Mouse (Mus musculus) ES-Bruce4 (cell line): ENCODE measurements around the gene Gm26558. TPM values are rescaled to one million over a fixed set of nuclear protein-coding genes. Genes with fewer than 3 reads are reported as not detected.

Experiments
- H3K27ac ChIP-seq: 2 replicates; pipeline ENCODE4 v1.5.1; 2012; ENCODE audit warnings: low read length, inconsistent platforms; ENCODE audit not compliant: insufficient read depth
- H3K27me3 ChIP-seq: 2 replicates; pipeline ENCODE4 v1.6.1; 2012; ENCODE audit warnings: mild to moderate bottlenecking, low read length, inconsistent platforms; ENCODE audit not compliant: control insufficient read depth, poor library complexity, insufficient read depth, severe bottlenecking
- H3K36me3 ChIP-seq: 2 replicates; pipeline ENCODE4 v1.6.1; 2012; ENCODE audit warnings: inconsistent platforms, mild to moderate bottlenecking, low read length, moderate library complexity; ENCODE audit not compliant: control insufficient read depth, poor library complexity, insufficient read depth, severe bottlenecking
- H3K4me1 ChIP-seq: one replicate; pipeline ENCODE4 v1.8.1; 2011; ENCODE audit warnings: low read length; ENCODE audit not compliant: control insufficient read depth, insufficient read depth
- H3K4me3 ChIP-seq: 2 replicates; pipeline ENCODE4 v1.5.1; 2011; ENCODE audit warnings: low read depth, mild to moderate bottlenecking, low read length
- H3K9ac ChIP-seq: 2 replicates; pipeline ENCODE4 v1.6.1; 2012; ENCODE audit warnings: low read depth, mild to moderate bottlenecking, inconsistent platforms; ENCODE audit not compliant: poor library complexity, severe bottlenecking
- H3K9me3 ChIP-seq: replicated peaks from 2 replicates; pipeline ENCODE4 v1.6.1; 2012; ENCODE audit warnings: mild to moderate bottlenecking, low read length, inconsistent platforms; ENCODE audit not compliant: control insufficient read depth, poor library complexity, insufficient read depth, severe bottlenecking
- CTCF ChIP-seq: IDR thresholded peaks from one replicate; pipeline ENCODE4 v1.8.1; 2011; ENCODE audit warnings: low read depth, low read length
- EP300 ChIP-seq: IDR thresholded peaks from 2 replicates; pipeline ENCODE4 v1.6.1; 2011; ENCODE audit warnings: low read depth, low read length; ENCODE audit not compliant: insufficient read depth
- POLR2A ChIP-seq: IDR thresholded peaks from one replicate; pipeline ENCODE4 v1.8.1; 2011; ENCODE audit warnings: low read length; ENCODE audit not compliant: insufficient read depth
- polyA plus RNA-seq: library from polyadenylated mRNA; stranded (reverse); fragments of >200 nt; gene quantifications from 2 replicates; pipeline ENCODE4 v1.2.4, GENCODE M21; 2011; ENCODE audit warnings: low read depth; ENCODE audit not compliant: missing spikeins, insufficient read depth, insufficient read length

Gene Gm26558
- not detected in 2 replicates for polyA plus RNA-seq

DNA sequence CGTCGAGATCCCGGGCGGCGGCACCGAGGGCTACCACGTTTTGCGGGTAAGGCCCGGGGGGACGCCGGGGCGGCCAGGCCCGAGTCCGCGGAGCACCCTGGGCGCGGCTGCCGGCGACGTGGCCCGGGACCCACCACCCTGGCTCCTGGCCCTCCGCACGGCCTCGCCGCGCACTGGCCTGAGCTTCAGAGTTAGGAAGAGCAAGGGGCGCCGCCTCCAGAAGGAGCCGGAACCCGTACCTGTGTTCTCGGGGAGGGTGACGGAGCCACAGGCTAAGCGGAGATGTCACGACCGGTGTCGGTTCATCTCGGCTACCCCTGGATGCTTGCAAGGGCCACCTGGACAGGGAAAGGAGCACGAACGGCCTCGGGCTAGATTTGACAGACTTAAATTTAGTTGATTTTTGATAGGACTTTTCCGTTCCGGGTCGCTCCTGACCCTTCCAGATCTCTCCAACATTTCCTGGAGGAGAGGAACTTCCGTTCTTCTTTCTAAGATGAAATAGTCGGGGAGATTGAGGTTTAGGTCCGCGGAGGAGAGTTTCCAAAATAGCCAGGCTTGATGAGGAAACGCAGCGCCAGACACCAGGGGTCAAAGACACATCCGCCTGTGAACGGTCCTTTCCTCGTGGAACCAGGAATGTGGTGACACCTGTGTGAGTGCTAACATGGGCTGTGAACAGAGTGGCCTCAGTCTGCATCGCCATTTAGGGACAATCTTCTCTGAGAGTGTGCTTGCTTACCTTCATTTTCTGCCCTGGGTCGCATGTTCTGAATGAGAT lies at the start of gene Gm26558:
Gm26558 (minus strand) TSS at position 394 of the 781 bp plus-strand sequence.
- Histone ChIP-seq H3K9me3 (no peaks in the 10 kb centered on the region), H3K4me1 (no peaks in the 10 kb centered on the region), H3K36me3 (no peaks in the 10 kb centered on the region; the same call in 1 of the 2 replicates), H3K9ac (peak within 1 kb of the TSS; percentile 83), H3K27me3 (no peaks in the 10 kb centered on the region), H3K27ac (no peak within 1 kb of the TSS), H3K4me3 (peak within 1 kb of the TSS; percentile 87)
- TF ChIP-seq EP300 (no peak), POLR2A (no peak), CTCF (no peak)

DNA sequence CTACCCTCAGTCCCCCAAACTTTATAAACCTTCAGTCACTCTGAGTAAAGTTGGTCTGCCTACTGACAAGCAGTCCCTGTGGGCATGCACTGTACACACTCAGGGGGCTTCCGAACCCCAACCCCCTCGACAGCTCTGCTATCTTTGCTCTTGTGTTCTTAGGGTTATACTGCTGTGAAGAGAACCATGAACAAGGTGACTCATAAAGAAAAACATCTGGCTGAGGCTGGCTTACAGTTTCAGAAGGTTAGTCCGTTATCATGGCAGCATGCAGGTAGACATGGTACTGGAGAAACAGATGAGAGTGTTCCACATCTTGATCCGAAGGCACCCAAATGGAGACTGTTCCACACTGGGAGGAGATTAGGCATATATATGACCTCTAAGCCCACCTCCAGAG lies 49.0 kb upstream of the Gm26558 start:
- Histone ChIP-seq H3K27me3 (no peaks in the 10 kb centered on the region), H3K9me3 (no peaks in the 10 kb centered on the region), H3K4me1 (no peaks in the 10 kb centered on the region), H3K4me3 (no peak overlapping the region), H3K36me3 (peaks cover 21% of the 10 kb centered on the region), H3K27ac (no peak overlapping the region), H3K9ac (no peak overlapping the region)
- TF ChIP-seq CTCF (no peak), EP300 (no peak), POLR2A (no peak)

DNA sequence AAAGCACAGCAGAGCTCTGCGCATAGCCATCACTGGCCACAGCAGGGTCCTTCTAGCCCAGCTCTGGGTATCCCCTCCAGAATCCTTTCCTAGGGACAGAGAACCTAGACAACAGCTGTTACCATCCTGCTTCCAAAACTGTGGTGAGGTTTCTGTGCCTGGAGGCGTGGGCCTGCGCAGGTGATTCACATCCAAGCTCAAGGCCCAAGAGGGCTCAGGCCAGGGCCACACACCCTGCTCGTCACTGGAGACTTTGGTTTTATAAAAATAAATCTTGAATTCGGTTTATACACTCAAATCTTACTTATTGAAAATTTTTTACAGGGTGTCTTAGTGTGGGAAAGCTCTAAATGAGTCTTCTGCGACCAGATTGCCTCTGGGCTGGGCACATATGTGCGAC lies 48.3 kb upstream of the Gm26558 start:
- Histone ChIP-seq H3K36me3 (peaks cover 21% of the 10 kb centered on the region), H3K27ac (no peak overlapping the region), H3K9me3 (no peaks in the 10 kb centered on the region), H3K27me3 (no peaks in the 10 kb centered on the region), H3K4me1 (no peaks in the 10 kb centered on the region), H3K9ac (no peak overlapping the region), H3K4me3 (no peak overlapping the region)
- TF ChIP-seq CTCF (no peak), EP300 (no peak), POLR2A (no peak)

DNA sequence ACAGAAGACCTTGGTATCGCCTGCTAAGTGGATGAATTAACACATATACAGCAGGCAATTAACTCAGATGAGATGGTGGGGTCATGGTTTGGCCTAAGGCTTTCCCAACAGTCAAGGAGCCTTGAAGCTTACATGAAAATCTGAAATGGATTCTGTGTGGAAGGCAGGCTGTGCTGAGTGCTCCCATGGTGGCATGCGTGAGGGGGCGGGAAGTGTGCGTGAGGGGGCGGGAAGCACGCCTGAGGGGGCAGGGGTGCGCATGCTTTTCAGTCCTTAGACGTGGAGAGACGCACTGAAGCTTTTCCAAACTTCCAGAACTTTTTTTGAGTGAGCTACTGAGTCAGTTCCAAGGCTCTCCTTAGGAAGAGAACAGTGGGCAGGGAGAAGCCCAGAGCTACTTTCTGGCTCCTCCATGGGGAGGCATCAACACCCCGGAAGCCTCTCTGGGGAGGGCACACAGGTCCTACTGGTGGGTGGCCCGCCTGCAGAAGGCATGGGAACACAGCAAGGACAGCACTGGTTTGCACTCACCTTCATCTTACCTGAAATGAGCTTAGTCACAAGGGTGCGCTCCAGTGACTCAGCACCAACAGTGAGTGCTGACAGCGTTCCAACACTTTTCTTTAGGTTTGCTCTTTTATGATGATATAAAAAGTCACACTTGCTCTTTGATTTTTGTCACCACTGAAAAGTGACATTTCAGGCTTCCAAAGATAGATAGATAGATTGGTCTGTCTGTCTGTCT lies 47.2 kb upstream of the Gm26558 start:
- Histone ChIP-seq H3K9ac (no peak overlapping the region), H3K9me3 (no peaks in the 10 kb centered on the region), H3K4me3 (no peak overlapping the region), H3K27me3 (no peaks in the 10 kb centered on the region), H3K27ac (no peak overlapping the region), H3K4me1 (no peaks in the 10 kb centered on the region), H3K36me3 (peaks cover 18% of the 10 kb centered on the region)
- TF ChIP-seq CTCF (no peak), POLR2A (no peak), EP300 (no peak)

DNA sequence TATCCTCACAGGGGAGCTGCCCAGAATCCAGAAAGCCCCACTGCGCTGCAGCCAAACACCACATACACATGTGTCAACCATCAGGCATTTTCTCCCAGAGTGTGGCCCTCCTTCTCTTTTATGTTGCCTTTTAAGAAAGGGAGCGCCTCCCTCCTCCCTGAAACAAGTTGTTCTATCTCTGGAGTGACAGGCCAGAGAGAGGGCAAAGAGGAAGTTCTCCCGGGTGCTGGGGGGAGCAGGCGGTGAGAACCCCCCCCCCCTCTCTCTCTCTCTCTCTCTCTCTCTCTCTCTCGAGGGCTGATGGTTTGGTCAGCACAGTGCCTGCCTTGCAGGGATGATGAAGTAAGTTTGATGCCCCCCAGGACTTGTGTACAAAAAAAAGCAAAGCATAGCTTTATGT lies 40.5 kb upstream of the Gm26558 start:
- peaks cover 2% of the 10 kb centered on the region for H3K4me1 ChIP-seq
- no peak overlapping the region for H3K9ac ChIP-seq
- H3K27me3 ChIP-seq, result no peaks in the 10 kb centered on the region
- H3K27ac ChIP-seq, result no peak overlapping the region
- no peaks in the 10 kb centered on the region for H3K36me3 ChIP-seq
- TF ChIP-seq CTCF, result no peak
- no peak for TF ChIP-seq EP300
- no peak for TF ChIP-seq POLR2A
- peaks cover 6% of the 10 kb centered on the region; the same call in 1 of the 2 replicates for H3K9me3 ChIP-seq
- no peak overlapping the region for H3K4me3 ChIP-seq

DNA sequence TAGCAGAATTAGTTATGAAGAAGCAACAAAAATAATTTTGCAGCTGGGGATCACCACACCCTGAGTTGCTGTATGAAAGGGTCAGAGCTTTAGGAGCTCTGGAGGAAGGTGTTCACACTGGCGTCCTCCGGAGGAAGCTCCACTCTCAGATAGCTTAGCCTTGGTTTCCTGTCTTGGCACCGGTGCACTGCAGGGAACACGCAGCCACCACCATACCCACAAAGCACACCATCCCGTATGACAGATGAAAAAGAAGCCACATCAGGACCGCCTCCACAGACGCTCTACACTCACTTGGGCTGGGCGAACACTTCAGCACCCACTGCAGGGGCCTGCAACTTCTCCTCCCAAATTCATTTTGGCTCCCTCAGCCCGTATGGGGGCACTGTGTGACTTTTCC lies 39.7 kb upstream of the Gm26558 start:
- no peaks in the 10 kb centered on the region for H3K36me3 ChIP-seq
- no peak overlapping the region for H3K27ac ChIP-seq
- H3K4me3 ChIP-seq, result no peak overlapping the region
- H3K9me3 ChIP-seq, result peaks cover 7% of the 10 kb centered on the region; the same call in 1 of the 2 replicates
- H3K4me1 ChIP-seq, result peaks cover 2% of the 10 kb centered on the region
- H3K9ac ChIP-seq, result no peak overlapping the region
- H3K27me3 ChIP-seq, result no peaks in the 10 kb centered on the region
- no peak for TF ChIP-seq CTCF
- no peak for TF ChIP-seq POLR2A
- no peak for TF ChIP-seq EP300
